Mouse (Mus musculus) intestine, embryonic 14.5 days (tissue): ENCODE measurements around the gene Cdh6. TPM values are rescaled to one million over a fixed set of nuclear protein-coding genes. Genes with fewer than 3 reads are reported as not detected.

ENCODE experiments used
- ATAC-seq: fragments of 200-750 bp; cut with Nextera tagmentation; replicated peaks from 2 replicates; pipeline ENCODE4 v1.8.0; 2017; ENCODE audit warnings: low read depth, moderate number of reproducible peaks, moderate TSS enrichment, moderate library complexity; ENCODE audit not compliant: low FRiP score, low TSS enrichment
- DNase-seq: peaks from one replicate; pipeline ENCODE4 v3.0.0-alpha.2; 2018; ENCODE audit warnings: low spot score
- H3K27ac ChIP-seq: fragments of 300-500 bp; sonication (generic); 2 replicates; pipeline ENCODE4 v1.5.1; 2014; ENCODE audit warnings: low read depth, mild to moderate bottlenecking, control low read depth
- H3K27me3 ChIP-seq: fragments of 300-500 bp; sonication (generic); replicated peaks from 2 replicates; pipeline ENCODE4 v1.6.1; 2014; ENCODE audit warnings: low read length, control low read depth; ENCODE audit not compliant: control insufficient read depth, insufficient read depth
- H3K36me3 ChIP-seq: fragments of 300-500 bp; sonication (generic); 2 replicates; pipeline ENCODE4 v1.6.1; 2014; ENCODE audit warnings: low read length, control low read depth; ENCODE audit not compliant: control insufficient read depth, insufficient read depth
- H3K4me1 ChIP-seq: fragments of 300-500 bp; sonication (generic); replicated peaks from 2 replicates; pipeline ENCODE4 v1.6.1; 2014; ENCODE audit warnings: low read length, control low read depth, mixed read lengths; ENCODE audit not compliant: control insufficient read depth, insufficient read depth
- H3K4me2 ChIP-seq: fragments of 300-500 bp; sonication (generic); 2 replicates; pipeline ENCODE4 v1.6.1; 2014; ENCODE audit warnings: low read length
- H3K4me3 ChIP-seq: fragments of 300-500 bp; sonication (generic); 2 replicates; pipeline ENCODE4 v1.5.1; 2014; ENCODE audit warnings: low read depth, low read length, control low read depth, mixed read lengths
- H3K9ac ChIP-seq: fragments of 300-500 bp; sonication (generic); 2 replicates; pipeline ENCODE4 v1.6.1; 2014; ENCODE audit warnings: mild to moderate bottlenecking, low read length
- H3K9me3 ChIP-seq: fragments of 300-500 bp; sonication (generic); 2 replicates; pipeline ENCODE4 v1.6.1; 2016; ENCODE audit warnings: low read length, control low read depth; ENCODE audit not compliant: control insufficient read depth
- WGBS: fragments of 180-500 bp; shearing (Covaris S2); extraction: QIAGEN DNeasy Blood & Tissue Kit; methylation state at CpG from one replicate; pipeline ENCODE4 v1.1.7; 2014; 5-methylcytosine and 5-hydroxymethylcytosine counted together
- polyA plus RNA-seq: library from polyadenylated mRNA; unstranded; fragments of >200 nt; fragmentation: Nextera tagmentation; extraction: Ambion mirVana; gene quantifications from 2 replicates; pipeline ENCODE4 v1.2.1, GENCODE M21; 2014

Gene Cdh6
- polyA plus RNA-seq, 1 experiment from 2014 or later: 6.6 TPM

DNA sequence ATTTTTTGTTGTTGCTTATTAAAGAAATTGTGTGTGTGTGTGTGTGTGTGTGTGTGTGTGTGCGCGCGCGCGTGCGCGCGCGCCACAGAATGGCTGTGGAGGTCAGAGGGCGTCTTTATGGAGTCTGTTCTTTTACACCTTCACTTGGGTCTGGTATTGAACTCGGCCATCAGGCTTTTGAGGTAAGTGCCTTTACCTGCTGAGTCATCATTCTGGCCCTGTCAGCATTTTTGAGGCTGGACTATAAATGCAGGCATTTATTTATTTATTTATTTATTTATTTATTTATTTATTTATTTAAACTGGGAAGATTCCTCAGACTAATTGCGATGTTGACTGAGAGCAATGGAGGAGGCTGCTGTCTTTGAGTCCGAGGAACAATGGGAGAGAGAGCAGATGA is 109.8 kb downstream of the Cdh6 start:
- Histone ChIP-seq H3K4me1 (peaks cover 6% of the 10 kb centered on the region; the same call in 1 of the 2 replicates), H3K27ac (no peak overlapping the region), H3K4me2 (no peak overlapping the region), H3K27me3 (no peaks in the 10 kb centered on the region), H3K4me3 (no peak overlapping the region), H3K36me3 (no peaks in the 10 kb centered on the region), H3K9me3 (no peaks in the 10 kb centered on the region), H3K9ac (no peak overlapping the region)
- ATAC-seq: no peak
- 95% methylated on average over 13 of the region's 13 CpGs for WGBS
- no peak for DNase-seq

DNA sequence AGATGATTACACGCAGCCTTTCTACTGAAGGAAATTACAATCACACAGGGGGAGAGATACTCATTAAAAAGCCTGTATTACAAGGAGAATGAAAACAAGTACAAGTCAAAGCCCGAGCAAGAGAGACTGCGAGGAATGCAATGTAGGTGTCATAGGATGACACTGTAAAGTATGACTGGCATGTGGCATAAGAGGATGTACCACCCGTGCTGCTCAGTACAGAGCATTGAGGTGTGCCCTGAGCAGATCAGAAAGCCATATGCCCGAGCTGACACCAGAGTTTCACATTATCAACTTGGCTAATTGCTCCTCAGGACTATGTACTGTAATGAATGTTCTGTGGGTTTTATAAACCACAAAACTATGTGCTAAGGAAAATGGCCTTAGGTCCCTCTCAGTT is 115.7 kb downstream of the Cdh6 start:
- no peak overlapping the region for H3K9ac ChIP-seq
- 82% methylated on average over 5 of the region's 5 CpGs for WGBS
- H3K27ac ChIP-seq: no peak overlapping the region
- no peak overlapping the region for H3K4me2 ChIP-seq
- no peaks in the 10 kb centered on the region for H3K4me1 ChIP-seq
- DNase-seq (no peak), ATAC-seq (no peak)
- no peaks in the 10 kb centered on the region for H3K9me3 ChIP-seq
- H3K36me3 ChIP-seq: no peaks in the 10 kb centered on the region
- no peaks in the 10 kb centered on the region for H3K27me3 ChIP-seq
- H3K4me3 ChIP-seq: no peak overlapping the region

DNA sequence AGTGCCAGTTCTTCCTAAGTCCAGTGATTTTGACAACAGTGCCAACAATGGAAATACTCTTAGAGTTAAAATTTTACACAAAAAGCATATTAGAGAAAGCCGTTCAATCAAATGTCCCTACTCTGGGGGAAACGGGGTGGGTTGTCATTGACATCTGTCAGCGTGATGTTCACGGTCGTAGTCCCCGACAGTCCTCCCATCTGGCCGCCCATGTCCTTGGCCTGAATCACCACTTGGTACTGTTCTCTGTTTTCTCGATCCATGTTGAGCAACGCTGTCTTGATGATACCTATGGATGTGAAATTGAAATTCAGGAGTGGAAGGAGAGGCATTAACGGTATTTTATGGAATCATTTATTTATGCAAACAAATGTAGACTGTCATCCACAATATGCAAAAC is 116.2 kb downstream of the Cdh6 start:
- Histone ChIP-seq H3K4me3 (no peak overlapping the region), H3K27ac (no peak overlapping the region), H3K9me3 (no peaks in the 10 kb centered on the region), H3K36me3 (no peaks in the 10 kb centered on the region), H3K27me3 (no peaks in the 10 kb centered on the region), H3K4me2 (no peak overlapping the region), H3K9ac (no peak overlapping the region), H3K4me1 (no peaks in the 10 kb centered on the region)
- WGBS: 90% methylated on average over 10 of the region's 10 CpGs
- ATAC-seq (no peak), DNase-seq (no peak)

DNA sequence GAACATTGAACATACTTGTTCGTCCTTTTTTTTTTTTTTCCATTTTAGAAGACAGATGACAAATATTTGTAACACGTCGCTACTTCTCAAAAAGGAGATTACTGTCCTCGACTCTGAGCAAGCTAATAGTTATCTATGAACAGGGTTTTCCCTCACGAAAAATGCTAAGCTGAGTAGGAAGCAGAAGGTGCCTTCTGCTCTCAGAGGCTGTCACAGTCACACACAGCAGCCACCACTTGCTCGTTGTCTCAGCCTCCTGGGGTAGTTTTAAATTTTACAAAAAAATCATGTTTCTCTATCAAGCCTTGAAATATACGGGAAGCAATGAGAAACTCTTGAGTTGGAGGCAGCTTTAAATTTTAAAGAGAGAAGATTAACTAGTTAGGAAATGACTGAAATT is 125.6 kb downstream of the Cdh6 start:
- H3K4me1 ChIP-seq: no peaks in the 10 kb centered on the region
- H3K27me3 ChIP-seq: no peaks in the 10 kb centered on the region
- no peak overlapping the region for H3K4me2 ChIP-seq
- H3K36me3 ChIP-seq: no peaks in the 10 kb centered on the region
- 81% methylated on average over 7 of the region's 7 CpGs for WGBS
- no peaks in the 10 kb centered on the region for H3K9me3 ChIP-seq
- no peak for ATAC-seq
- no peak overlapping the region for H3K9ac ChIP-seq
- no peak overlapping the region for H3K27ac ChIP-seq
- DNase-seq: no peak
- no peak overlapping the region for H3K4me3 ChIP-seq

DNA sequence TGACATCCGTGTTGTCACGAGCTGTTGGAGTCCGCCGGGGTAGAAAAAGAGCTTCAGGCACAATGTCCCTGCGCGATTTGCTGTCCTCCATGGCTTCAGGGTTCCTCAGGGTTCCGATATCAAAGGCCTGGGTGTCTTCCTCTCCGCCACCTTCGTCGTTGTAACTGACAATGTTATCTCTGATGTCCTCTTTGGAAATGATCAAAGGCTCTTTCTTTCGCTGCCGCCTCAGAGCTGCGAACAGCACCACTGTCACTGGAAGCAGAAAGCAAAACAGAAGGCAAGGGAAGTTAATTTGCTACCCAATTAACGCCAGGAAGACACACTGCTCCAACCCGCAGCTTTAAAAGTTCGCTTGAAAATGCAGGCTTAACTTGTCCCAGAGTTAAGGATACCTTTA is 139.0 kb downstream of the Cdh6 start:
- no peaks in the 10 kb centered on the region for H3K4me1 ChIP-seq
- WGBS: 36% methylated on average over 16 of the region's 16 CpGs
- no peak for ATAC-seq
- no peaks in the 10 kb centered on the region for H3K27me3 ChIP-seq
- H3K9ac ChIP-seq: no peak overlapping the region
- no peak overlapping the region for H3K4me3 ChIP-seq
- no peak overlapping the region for H3K4me2 ChIP-seq
- no peak overlapping the region for H3K27ac ChIP-seq
- no peak for DNase-seq
- H3K36me3 ChIP-seq: no peaks in the 10 kb centered on the region
- H3K9me3 ChIP-seq: no peaks in the 10 kb centered on the region

DNA sequence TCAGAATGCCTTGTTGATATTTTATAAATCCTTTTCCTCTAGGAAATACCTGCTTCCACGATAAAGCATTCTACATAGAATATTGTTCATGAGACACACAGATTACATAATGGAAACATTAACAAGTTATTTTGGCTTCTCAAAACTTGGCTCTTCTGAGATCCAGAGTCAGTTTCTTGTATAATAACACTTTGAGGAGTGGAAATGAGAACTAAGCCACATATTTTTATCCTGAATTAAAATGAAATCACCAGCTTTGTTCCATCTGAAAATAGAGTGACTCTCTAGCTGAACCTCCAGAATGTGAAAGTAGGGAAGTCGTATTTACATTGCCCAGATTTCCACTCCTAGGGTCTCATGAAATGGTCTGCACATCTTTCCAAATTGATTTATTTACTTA is 142.8 kb downstream of the Cdh6 start:
- H3K4me3 ChIP-seq: no peak overlapping the region
- H3K27me3 ChIP-seq: no peaks in the 10 kb centered on the region
- H3K4me1 ChIP-seq: no peaks in the 10 kb centered on the region
- ATAC-seq: no peak
- DNase-seq: no peak
- H3K9ac ChIP-seq: no peak overlapping the region
- H3K9me3 ChIP-seq: no peaks in the 10 kb centered on the region
- no peak overlapping the region for H3K27ac ChIP-seq
- WGBS: 65% methylated on average over 2 of the region's 2 CpGs
- no peaks in the 10 kb centered on the region for H3K36me3 ChIP-seq
- no peak overlapping the region for H3K4me2 ChIP-seq

DNA sequence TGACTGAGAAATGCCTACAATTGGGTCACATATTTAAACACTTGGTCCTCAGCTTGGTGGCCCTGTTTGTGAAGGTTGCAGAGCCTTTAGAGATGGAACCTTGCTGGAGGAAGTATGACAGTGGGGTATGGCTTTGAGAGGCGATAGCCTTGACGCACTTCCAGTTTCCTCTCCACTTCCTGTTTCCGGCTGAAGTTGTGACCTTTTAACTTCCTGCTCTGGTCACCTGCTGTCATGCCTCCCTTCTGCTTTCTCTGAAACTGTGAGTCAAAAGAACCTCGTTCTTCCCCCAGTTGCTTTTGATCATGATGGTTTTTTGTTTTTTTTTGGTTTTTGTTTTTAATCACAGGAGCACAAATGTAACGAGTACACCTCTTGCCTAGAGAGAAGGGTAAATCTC is 146.0 kb downstream of the Cdh6 start:
- Histone ChIP-seq H3K4me2 (no peak overlapping the region), H3K4me3 (no peak overlapping the region), H3K9ac (no peak overlapping the region), H3K4me1 (no peaks in the 10 kb centered on the region), H3K27me3 (no peaks in the 10 kb centered on the region), H3K36me3 (no peaks in the 10 kb centered on the region), H3K9me3 (no peaks in the 10 kb centered on the region), H3K27ac (no peak overlapping the region)
- no peak for ATAC-seq
- WGBS: 76% methylated on average over 5 of the region's 5 CpGs
- no peak for DNase-seq

DNA sequence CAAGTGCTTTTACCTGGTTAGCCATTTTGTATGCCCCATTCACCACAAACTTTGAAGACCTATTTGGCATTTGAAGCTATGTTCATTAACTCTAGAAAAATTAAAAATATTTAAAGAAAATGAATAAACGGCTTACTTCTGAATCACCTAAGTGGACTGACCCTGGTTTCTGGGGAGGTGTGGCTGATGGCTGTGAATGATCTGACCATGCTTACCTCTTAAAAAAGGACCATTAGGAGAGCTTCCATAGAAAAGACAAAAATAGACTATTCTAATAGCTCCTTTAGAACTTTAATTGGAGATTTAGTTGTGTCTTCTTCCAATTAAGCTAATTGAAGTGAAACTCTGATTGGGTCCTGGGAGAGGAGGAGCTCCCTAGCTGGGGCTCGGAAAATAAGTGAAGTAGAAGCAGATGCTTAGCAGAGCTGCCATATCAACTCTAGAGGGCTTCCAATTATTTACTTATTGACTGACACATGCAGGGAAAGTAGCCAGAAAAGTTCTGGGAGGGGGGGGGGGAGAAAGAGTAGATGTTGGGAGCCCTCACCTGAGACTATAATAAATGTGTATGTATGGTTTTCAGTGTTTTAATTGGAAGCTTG is 156.6 kb downstream of the Cdh6 start:
- 0 out of 2 replicates have a peak, but pooled peaks cover 2% of the 10 kb centered on the region for H3K9me3 ChIP-seq

DNA sequence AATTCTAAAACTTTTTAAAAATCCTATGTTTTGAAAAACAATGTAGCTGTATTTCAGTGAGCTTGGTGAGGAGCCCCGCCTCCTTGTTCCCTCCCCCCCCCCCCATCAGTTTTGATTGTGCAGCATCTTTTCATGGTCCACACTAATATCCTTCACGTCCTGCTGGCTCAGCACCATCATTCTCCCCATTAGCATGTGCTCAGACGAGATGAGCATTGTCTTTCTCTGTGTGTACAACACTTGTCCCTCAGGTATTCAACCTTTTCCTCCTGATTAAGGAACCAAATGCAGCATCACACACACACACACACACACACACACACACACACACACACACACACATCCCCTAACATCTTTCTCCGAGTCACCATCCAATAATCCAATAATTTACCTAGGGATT is 164.7 kb downstream of the Cdh6 start:
- WGBS: 72% methylated on average over 4 of the region's 4 CpGs
- DNase-seq (no peak), ATAC-seq (no peak)
- H3K27ac ChIP-seq: no peak overlapping the region
- H3K4me3 ChIP-seq: no peak overlapping the region
- no peaks in the 10 kb centered on the region for H3K4me1 ChIP-seq
- no peaks in the 10 kb centered on the region for H3K27me3 ChIP-seq
- 0 out of 2 replicates have a peak, but pooled peaks cover 2% of the 10 kb centered on the region for H3K9me3 ChIP-seq
- H3K36me3 ChIP-seq: no peaks in the 10 kb centered on the region
- no peak overlapping the region for H3K9ac ChIP-seq
- H3K4me2 ChIP-seq: no peak overlapping the region

More for the DNA sequence above, 156.6 kb downstream of the Cdh6 start:
- DNase-seq (no peak), ATAC-seq (no peak)
- Histone ChIP-seq H3K27ac (no peak overlapping the region), H3K4me2 (no peak overlapping the region), H3K27me3 (no peaks in the 10 kb centered on the region), H3K4me3 (no peak overlapping the region), H3K4me1 (no peaks in the 10 kb centered on the region), H3K9ac (no peak overlapping the region), H3K36me3 (no peaks in the 10 kb centered on the region)
- 85% methylated on average over 2 of the region's 2 CpGs for whole genome bisulfite sequencing
